Mouse (Mus musculus): ENCODE results near the gene Srgap3. TPM values are rescaled to one million over a fixed set of nuclear protein-coding genes. Genes with fewer than 3 reads are reported as not detected.

Gene Srgap3
- polyA plus RNA-seq, 1 experiment from 2014 or later: 8.0 TPM

GRCm38 (mm10) chr6:112972127-112972526 lies 25.1 kb upstream of the Srgap3 start:
- no peak for DNase-seq (ENCODE audit: low spot score)
- WGBS: 65% methylated on average over 10 of the region's 10 CpGs
- no peaks in the 10 kb centered on the region for H3K27me3 ChIP-seq (replicated peaks; ENCODE audit: low read depth, poor library complexity, severe bottlenecking)
- H3K9me3 ChIP-seq: no peaks in the 10 kb centered on the region
- H3K27ac ChIP-seq (replicated peaks): peak overlapping the region; percentile 75
- peaks cover 48% of the 10 kb centered on the region for H3K4me1 ChIP-seq
- no peak overlapping the region for H3K4me3 ChIP-seq
- H3K36me3 ChIP-seq (replicated peaks): no peaks in the 10 kb centered on the region

DNA sequence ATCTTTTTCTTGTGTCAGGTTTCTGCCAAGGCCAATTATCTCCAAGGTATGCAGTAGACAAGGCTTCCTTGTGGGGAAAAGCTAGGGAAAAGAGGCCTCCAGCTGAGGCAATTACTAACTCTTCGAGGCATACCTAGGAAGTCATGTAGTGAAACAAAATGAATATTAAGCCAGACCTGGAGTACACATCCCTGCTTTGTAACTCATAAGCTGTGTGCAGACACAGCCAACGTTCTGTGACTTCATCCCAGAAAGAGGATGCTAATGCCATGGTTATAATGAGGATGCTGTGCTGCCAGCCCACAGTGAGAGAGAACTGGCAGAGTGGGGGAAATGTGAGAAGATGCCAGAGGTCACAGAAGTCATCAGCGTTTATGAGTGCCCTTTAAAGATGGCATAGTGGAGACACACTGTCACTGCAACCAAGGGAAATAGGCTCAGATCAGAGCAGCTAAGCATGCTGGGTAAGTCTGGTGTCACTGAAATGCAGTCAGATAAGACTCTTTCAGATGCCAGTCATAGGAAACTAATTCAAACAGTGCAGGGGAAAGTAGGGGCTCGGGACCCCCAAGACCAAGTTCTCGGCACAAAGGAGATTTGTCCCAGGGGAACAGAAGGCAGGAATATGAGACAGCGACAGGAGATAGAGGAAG lies 24.2 kb upstream of the Srgap3 start:
- H3K27ac ChIP-seq (replicated peaks): peak overlapping the region; percentile 75

GRCm38 (mm10) chr6:112967359-112967758 lies 20.3 kb upstream of the Srgap3 start:
- no peak for DNase-seq (ENCODE audit: low spot score)
- Histone ChIP-seq H3K4me3 (no peak overlapping the region), H3K36me3 (replicated peaks) (no peaks in the 10 kb centered on the region), H3K9me3 (no peaks in the 10 kb centered on the region), H3K4me1 (peaks cover 26% of the 10 kb centered on the region), H3K27me3 (replicated peaks; ENCODE audit: low read depth, poor library complexity, severe bottlenecking) (no peaks in the 10 kb centered on the region), H3K27ac (replicated peaks) (no peak overlapping the region)
- 93% methylated on average over 6 of the region's 6 CpGs for WGBS

More for the DNA sequence above, 24.2 kb upstream of the Srgap3 start:
- whole genome bisulfite sequencing: 34% methylated on average over 6 of the region's 6 CpGs
- no peak overlapping the region for H3K4me3 ChIP-seq
- no peaks in the 10 kb centered on the region for H3K27me3 ChIP-seq (replicated peaks; ENCODE audit: low read depth, poor library complexity, severe bottlenecking)
- no peak for DNase-seq (ENCODE audit: low spot score)
- H3K36me3 ChIP-seq (replicated peaks): no peaks in the 10 kb centered on the region
- peaks cover 46% of the 10 kb centered on the region for H3K4me1 ChIP-seq
- no peaks in the 10 kb centered on the region for H3K9me3 ChIP-seq

GRCm38 (mm10) chr6:112958360-112958759 lies 11.3 kb upstream of the Srgap3 start:
- H3K9me3 ChIP-seq: peaks cover 6% of the 10 kb centered on the region; the same call in 1 of the 2 replicates
- H3K27ac ChIP-seq (replicated peaks): peak overlapping the region; percentile 72
- H3K4me3 ChIP-seq: no peak overlapping the region
- 44% methylated on average over 6 of the region's 6 CpGs for WGBS
- H3K36me3 ChIP-seq (replicated peaks): no peaks in the 10 kb centered on the region
- no peak for DNase-seq (ENCODE audit: low spot score)
- peaks cover 42% of the 10 kb centered on the region for H3K4me1 ChIP-seq
- no peaks in the 10 kb centered on the region for H3K27me3 ChIP-seq (replicated peaks; ENCODE audit: low read depth, poor library complexity, severe bottlenecking)

GRCm38 (mm10) chr6:112957583-112958280 lies 10.7 kb upstream of the Srgap3 start:
- Histone ChIP-seq H3K4me1 (peaks cover 40% of the 10 kb centered on the region), H3K27ac (replicated peaks) (peak overlapping the region; percentile 72), H3K4me3 (no peak overlapping the region), H3K36me3 (replicated peaks) (no peaks in the 10 kb centered on the region), H3K9me3 (peaks cover 6% of the 10 kb centered on the region; the same call in 1 of the 2 replicates), H3K27me3 (replicated peaks; ENCODE audit: low read depth, poor library complexity, severe bottlenecking) (no peaks in the 10 kb centered on the region)
- peak; percentile 67 for DNase-seq (ENCODE audit: low spot score)
- 45% methylated on average over 11 of the region's 11 CpGs for WGBS

GRCm38 (mm10) chr6:112955773-112956172 lies 8.7 kb upstream of the Srgap3 start:
- Histone ChIP-seq H3K9me3 (no peaks in the 10 kb centered on the region), H3K36me3 (replicated peaks) (no peaks in the 10 kb centered on the region), H3K4me1 (peaks cover 45% of the 10 kb centered on the region), H3K27ac (replicated peaks) (no peak overlapping the region), H3K27me3 (replicated peaks; ENCODE audit: low read depth, poor library complexity, severe bottlenecking) (no peaks in the 10 kb centered on the region), H3K4me3 (no peak overlapping the region)
- WGBS: 82% methylated on average over 2 of the region's 2 CpGs
- DNase-seq (ENCODE audit: low spot score): no peak

DNA sequence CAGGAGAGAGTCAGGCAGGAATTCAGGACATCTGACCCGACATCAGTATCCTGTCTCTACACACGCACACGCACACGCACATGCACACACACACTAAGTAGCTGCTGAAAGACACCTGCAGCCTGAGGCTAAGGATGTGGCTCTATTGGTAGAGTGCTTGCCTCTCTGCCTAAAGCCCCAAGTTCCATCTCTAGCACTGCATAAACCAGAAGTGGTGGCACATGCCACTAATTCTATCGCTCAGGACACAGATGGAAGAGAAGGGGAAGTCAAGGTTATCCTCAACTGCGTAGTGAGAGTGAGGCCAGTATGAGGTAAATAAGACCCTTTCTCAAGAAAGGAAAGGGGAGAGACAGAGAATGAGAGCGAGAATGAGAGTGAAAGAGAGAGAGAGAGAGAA lies 6.8 kb upstream of the Srgap3 start:
- Histone ChIP-seq H3K36me3 (replicated peaks) (no peaks in the 10 kb centered on the region), H3K27me3 (replicated peaks; ENCODE audit: low read depth, poor library complexity, severe bottlenecking) (no peaks in the 10 kb centered on the region), H3K27ac (replicated peaks) (0 out of 2 replicates have a peak overlapping the region, but pooled peaks have one; percentile 16), H3K4me3 (no peak overlapping the region), H3K9me3 (no peaks in the 10 kb centered on the region), H3K4me1 (peaks cover 57% of the 10 kb centered on the region)
- DNase-seq (ENCODE audit: low spot score): no peak
- 82% methylated on average over 7 of the region's 7 CpGs for WGBS

GRCm38 (mm10) chr6:112951254-112951653 lies 4.2 kb upstream of the Srgap3 start:
- 84% methylated on average over 2 of the region's 2 CpGs for WGBS
- Histone ChIP-seq H3K4me3 (no peak overlapping the region), H3K4me1 (peaks cover 58% of the 10 kb centered on the region), H3K27me3 (replicated peaks; ENCODE audit: low read depth, poor library complexity, severe bottlenecking) (no peaks in the 10 kb centered on the region), H3K27ac (replicated peaks) (no peak overlapping the region), H3K36me3 (replicated peaks) (no peaks in the 10 kb centered on the region), H3K9me3 (no peaks in the 10 kb centered on the region)
- DNase-seq (ENCODE audit: low spot score): no peak

- no peak overlapping the region for H3K27ac ChIP-seq (replicated peaks)
These were observed 3.4 kb upstream of the Srgap3 start for GRCm38 (mm10) chr6:112950205-112951110.

DNA sequence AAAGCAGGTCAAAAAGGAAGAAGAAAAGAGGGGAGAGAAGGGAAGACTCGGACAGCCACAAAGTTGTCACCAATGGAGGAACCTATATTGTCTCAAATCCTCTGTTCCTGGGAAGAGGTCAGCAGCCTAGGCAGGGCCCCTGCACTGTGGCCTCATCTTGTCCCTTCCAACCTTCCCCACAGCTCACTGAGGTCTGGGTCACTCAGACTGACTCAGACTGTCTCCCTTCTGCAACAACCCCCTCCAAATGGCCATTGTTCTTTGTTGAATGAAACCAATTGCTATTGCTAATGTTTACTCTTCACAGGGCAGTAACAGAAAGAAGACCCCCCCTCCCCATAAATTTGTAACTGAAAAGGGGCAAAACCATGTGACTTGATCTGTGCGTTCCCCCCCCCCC lies 2.2 kb upstream of the Srgap3 start:
- 50% methylated on average over 2 of the region's 2 CpGs for WGBS

More at GRCm38 (mm10) chr6:112950205-112951110, 3.4 kb upstream of the Srgap3 start:
- Histone ChIP-seq H3K9me3 (no peaks in the 10 kb centered on the region), H3K27me3 (replicated peaks; ENCODE audit: low read depth, poor library complexity, severe bottlenecking) (peaks cover 6% of the 10 kb centered on the region; the same call in 1 of the 2 replicates), H3K4me1 (peaks cover 66% of the 10 kb centered on the region), H3K36me3 (replicated peaks) (no peaks in the 10 kb centered on the region), H3K4me3 (no peak overlapping the region)
- 40% methylated on average over 8 of the region's 8 CpGs for WGBS
- DNase-seq (ENCODE audit: low spot score): no peak

GRCm38 (mm10) chr6:112948416-112948815 lies 1.4 kb upstream of the Srgap3 start:
- Histone ChIP-seq H3K27ac (replicated peaks) (peak overlapping the region; percentile 57; the same call in 1 of the 2 replicates), H3K4me1 (peaks cover 69% of the 10 kb centered on the region), H3K27me3 (replicated peaks; ENCODE audit: low read depth, poor library complexity, severe bottlenecking) (peaks cover 8% of the 10 kb centered on the region; the same call in 1 of the 2 replicates), H3K9me3 (no peaks in the 10 kb centered on the region), H3K4me3 (no peak overlapping the region), H3K36me3 (replicated peaks) (0 out of 2 replicates have a peak, but pooled peaks cover 3% of the 10 kb centered on the region)
- 75% methylated on average over 2 of the region's 2 CpGs for WGBS
- no peak for DNase-seq (ENCODE audit: low spot score)

More for the DNA sequence above, 2.2 kb upstream of the Srgap3 start:
- H3K27me3 ChIP-seq (replicated peaks; ENCODE audit: low read depth, poor library complexity, severe bottlenecking): peaks cover 8% of the 10 kb centered on the region; the same call in 1 of the 2 replicates
- H3K27ac ChIP-seq (replicated peaks): peak overlapping the region; percentile 57
- H3K4me3 ChIP-seq: no peak overlapping the region
- H3K9me3 ChIP-seq: no peaks in the 10 kb centered on the region
- no peak for DNase-seq (ENCODE audit: low spot score)
- peaks cover 69% of the 10 kb centered on the region for H3K4me1 ChIP-seq
- H3K36me3 ChIP-seq (replicated peaks): no peaks in the 10 kb centered on the region

Data from embryonic facial prominence, embryonic 10.5 days (tissue).